22 mouse cellular contexts compared by ENCODE assay signal in genomic region chr1:121390855-121391254, GRCm38 (mm10). TPM values are rescaled to one million over a fixed set of nuclear protein-coding genes. Genes with fewer than 3 reads are reported as not detected.
A peak's percentile ranks its signal among the peaks of the same experiment; 100 is the strongest.
DNase-seq lines count a peak whose midpoint lies in the region; ATAC-seq and TF ChIP-seq lines count a peak whose summit lies in the region.
"Had no signal": no experiment of that assay in that cellular context is flagged by ENCODE, and none has a peak within 500 bp of the region (broad histone marks: within the 10 kb centered on the region; RNA-seq: fewer than 3 reads in every experiment).

No protein-coding gene starts in this region.

- no peak for DNase-seq in layer of hippocampus, adult 2 months (ENCODE audit: low spot score in 2 of 2)
- DNase-seq in layer of hippocampus, adult 9-11 months: no peak
- DNase-seq in hindbrain, embryonic 14.5 days (ENCODE audit: low spot score): peak; percentile 42
- peak; percentile 35 for DNase-seq in midbrain, postnatal 0 days (ENCODE audit: low spot score)
- DNase-seq in heart, adult 11 months: no peak
- DNase-seq in urinary bladder, postnatal 4 days (ENCODE audit: low spot score in 2 of 2): no peak
- DNase-seq in kidney, postnatal 14 days: no peak
- DNase-seq: cerebellum, adult 18-20 months; cerebellum, postnatal 14 days; heart, postnatal 4 days; kidney, adult 9 months; kidney, postnatal 36 days; liver, embryonic 13.5 days; lung, postnatal 4 days; right cerebral cortex, postnatal 14 days had no signal

- no peak for ATAC-seq in forebrain, embryonic 16.5 days
- ATAC-seq in hindbrain, embryonic 14.5 days (ENCODE audit: low FRiP score): peak; percentile 29; the same call in 1 of the 2 replicates
- ATAC-seq in midbrain, postnatal 0 days (ENCODE audit: low FRiP score): no peak
- ATAC-seq: intestine, embryonic 16.5 days had no signal

- peak overlapping the region; percentile 79 for H3K27ac ChIP-seq in layer of hippocampus, adult 2 months
- H3K27ac ChIP-seq in forebrain, embryonic 16.5 days (ENCODE audit: low read length): no peak overlapping the region
- peak overlapping the region; percentile 59 for H3K27ac ChIP-seq in hindbrain, embryonic 14.5 days
- no peak overlapping the region for H3K27ac ChIP-seq in midbrain, postnatal 0 days (ENCODE audit: low read depth, low read length)
- H3K27ac ChIP-seq: embryonic facial prominence, embryonic 12.5 days; heart, embryonic 10.5 days; limb, embryonic 13.5 days; liver, embryonic 13.5 days; lung, embryonic 15.5 days; stomach, postnatal 0 days had no signal

- no peaks in the 10 kb centered on the region for H3K9me3 ChIP-seq in forebrain, embryonic 16.5 days (ENCODE audit: control insufficient read depth, low read length)
- H3K9me3 ChIP-seq in hindbrain, embryonic 14.5 days (ENCODE audit: control insufficient read depth, low read length): no peaks in the 10 kb centered on the region
- no peaks in the 10 kb centered on the region for H3K9me3 ChIP-seq in midbrain, postnatal 0 days (ENCODE audit: low read length)
- H3K9me3 ChIP-seq: embryonic facial prominence, embryonic 12.5 days; heart, embryonic 10.5 days; limb, embryonic 13.5 days; liver, embryonic 13.5 days; lung, embryonic 15.5 days had no signal

- H3K4me2 ChIP-seq in forebrain, embryonic 16.5 days (ENCODE audit: low read length): peak overlapping the region; percentile 33
- H3K4me2 ChIP-seq in hindbrain, embryonic 14.5 days (replicated peaks): peak overlapping the region; percentile 33
- peak overlapping the region; percentile 44 for H3K4me2 ChIP-seq in midbrain, postnatal 0 days (ENCODE audit: low read depth, low read length, poor library complexity, severe bottlenecking)
- H3K4me2 ChIP-seq: embryonic facial prominence, embryonic 12.5 days; limb, embryonic 13.5 days; liver, embryonic 13.5 days; lung, embryonic 15.5 days had no signal

- no peak overlapping the region for H3K9ac ChIP-seq in forebrain, embryonic 16.5 days (replicated peaks; ENCODE audit: low read depth, low read length)
- H3K9ac ChIP-seq in hindbrain, embryonic 14.5 days: 0 out of 2 replicates have a peak overlapping the region, but pooled peaks have one; percentile 17
- 0 out of 2 replicates have a peak overlapping the region, but pooled peaks have one; percentile 13 for H3K9ac ChIP-seq in midbrain, postnatal 0 days (replicated peaks; ENCODE audit: low read length, poor library complexity, severe bottlenecking)
- H3K9ac ChIP-seq: embryonic facial prominence, embryonic 12.5 days; limb, embryonic 13.5 days; liver, embryonic 13.5 days; lung, embryonic 15.5 days had no signal

- H3K4me1 ChIP-seq in forebrain, embryonic 16.5 days (replicated peaks; ENCODE audit: control insufficient read depth, insufficient read depth, low read length): peaks cover 33% of the 10 kb centered on the region
- peaks cover 44% of the 10 kb centered on the region for H3K4me1 ChIP-seq in hindbrain, embryonic 14.5 days (replicated peaks; ENCODE audit: control insufficient read depth, insufficient read depth, low read length)
- H3K4me1 ChIP-seq in midbrain, postnatal 0 days (ENCODE audit: insufficient read depth, low read length): no peaks in the 10 kb centered on the region
- H3K4me1 ChIP-seq: embryonic facial prominence, embryonic 12.5 days; heart, embryonic 10.5 days; liver, embryonic 13.5 days had no signal

- no peak for TF ChIP-seq CTCF in layer of hippocampus, adult 2 months (conservative IDR thresholded peaks at IDR 0.05)
- no peak for TF ChIP-seq CTCF in midbrain, postnatal 0 days (IDR thresholded peaks at IDR 0.05)

- H3K4me3 ChIP-seq in layer of hippocampus, adult 2 months: peak overlapping the region; percentile 45
- no peak overlapping the region for H3K4me3 ChIP-seq in forebrain, embryonic 16.5 days (replicated peaks; ENCODE audit: low read length)
- no peak overlapping the region for H3K4me3 ChIP-seq in hindbrain, embryonic 14.5 days (replicated peaks; ENCODE audit: low read length)
- peak overlapping the region; percentile 12; the same call in 1 of the 2 replicates for H3K4me3 ChIP-seq in midbrain, postnatal 0 days (ENCODE audit: low read depth, low read length)
- H3K4me3 ChIP-seq: embryonic facial prominence, embryonic 12.5 days; heart, embryonic 10.5 days; limb, embryonic 13.5 days; liver, embryonic 13.5 days; lung, embryonic 15.5 days had no signal

- H3K27me3 ChIP-seq in forebrain, embryonic 16.5 days (replicated peaks; ENCODE audit: control insufficient read depth, insufficient read depth, low read length): no peaks in the 10 kb centered on the region
- no peaks in the 10 kb centered on the region for H3K27me3 ChIP-seq in hindbrain, embryonic 14.5 days (ENCODE audit: control insufficient read depth, insufficient read depth, low read length)
- no peaks in the 10 kb centered on the region for H3K27me3 ChIP-seq in midbrain, postnatal 0 days (ENCODE audit: insufficient read depth, low read length)
- H3K27me3 ChIP-seq: embryonic facial prominence, embryonic 12.5 days; limb, embryonic 13.5 days; liver, embryonic 13.5 days; lung, embryonic 15.5 days had no signal

- no peaks in the 10 kb centered on the region for H3K36me3 ChIP-seq in forebrain, embryonic 16.5 days (ENCODE audit: control insufficient read depth, insufficient read depth)
- H3K36me3 ChIP-seq in hindbrain, embryonic 14.5 days (replicated peaks; ENCODE audit: control insufficient read depth, insufficient read depth): no peaks in the 10 kb centered on the region
- H3K36me3 ChIP-seq in midbrain, postnatal 0 days (ENCODE audit: insufficient read depth, low read length): no peaks in the 10 kb centered on the region
- H3K36me3 ChIP-seq: embryonic facial prominence, embryonic 12.5 days; heart, embryonic 10.5 days; limb, embryonic 13.5 days; liver, embryonic 13.5 days; lung, embryonic 15.5 days had no signal

- WGBS in forebrain, embryonic 16.5 days: 36% methylated on average over 8 of the region's 8 CpGs
- WGBS in hindbrain, embryonic 14.5 days: 35% methylated on average over 8 of the region's 8 CpGs
- 27% methylated on average over 8 of the region's 8 CpGs for WGBS in midbrain, postnatal 0 days

RNA-seq across cellular contexts. Expression of gene Ccdc93, which starts 40.0 kb away (rescaled TPM):
- 10 to 100 TPM; 30.1 to 32.4 TPM for total RNA-seq in layer of hippocampus, adult 2 months (2021)
- polyA plus RNA-seq in forebrain, embryonic 16.5 days (2015; fragmentation: Nextera tagmentation; extraction: Ambion mirVana): 12.2 and 14.1 TPM in 2 replicates
- 10.3 and 10.6 TPM in 2 replicates for polyA plus RNA-seq in hindbrain, embryonic 14.5 days (2014; fragmentation: Nextera tagmentation; extraction: Ambion mirVana)
- 12.5 and 15.5 TPM in 2 replicates for total RNA-seq in midbrain, postnatal 0 days (2014; rRNA removed)
- 5.8 and 7.2 TPM in 2 replicates for polyA plus RNA-seq in midbrain, postnatal 0 days (2015; fragmentation: Nextera tagmentation; extraction: Ambion mirVana)

RNA-seq across cellular contexts. Expression of gene Insig2, which starts 58.5 kb away (rescaled TPM):
- total RNA-seq in layer of hippocampus, adult 2 months (2021): 10 to 100 TPM; 66.4 to 73.8 TPM
- 46.3 and 47.4 TPM in 2 replicates for polyA plus RNA-seq in forebrain, embryonic 16.5 days (2015; fragmentation: Nextera tagmentation; extraction: Ambion mirVana)
- polyA plus RNA-seq in hindbrain, embryonic 14.5 days (2014; fragmentation: Nextera tagmentation; extraction: Ambion mirVana): 25.9 and 29.9 TPM in 2 replicates
- total RNA-seq in midbrain, postnatal 0 days (2014; rRNA removed): 22.9 and 24.3 TPM in 2 replicates
- polyA plus RNA-seq in midbrain, postnatal 0 days (2015; fragmentation: Nextera tagmentation; extraction: Ambion mirVana): 35.7 and 44.9 TPM in 2 replicates

Comparison
In these comparisons a context has a peak if more than half of its experiments do, and no peak if none do; other contexts are left out.
1. DNase-seq: peak in hindbrain, embryonic 14.5 days (single experiment) and midbrain, postnatal 0 days (single experiment); none in layer of hippocampus, adult 2 months (0 of 2), layer of hippocampus, adult 9-11 months (single experiment), heart, adult 11 months (single experiment), urinary bladder, postnatal 4 days (0 of 2) and kidney, postnatal 14 days (single experiment).
2. H3K27ac ChIP-seq: peak in layer of hippocampus, adult 2 months (single experiment) and hindbrain, embryonic 14.5 days (single experiment); none in forebrain, embryonic 16.5 days (single experiment) and midbrain, postnatal 0 days (single experiment).
3. H3K4me3 ChIP-seq: peak in layer of hippocampus, adult 2 months (single experiment) and midbrain, postnatal 0 days (single experiment); none in forebrain, embryonic 16.5 days (single experiment) and hindbrain, embryonic 14.5 days (single experiment).
4. Peak in every context shown above with its lines, with median percentiles within 50 percentile points of each other: H3K4me2 ChIP-seq.